Comparison of ENCODE assay signal across 17 mouse cellular contexts in the genomic region with DNA sequence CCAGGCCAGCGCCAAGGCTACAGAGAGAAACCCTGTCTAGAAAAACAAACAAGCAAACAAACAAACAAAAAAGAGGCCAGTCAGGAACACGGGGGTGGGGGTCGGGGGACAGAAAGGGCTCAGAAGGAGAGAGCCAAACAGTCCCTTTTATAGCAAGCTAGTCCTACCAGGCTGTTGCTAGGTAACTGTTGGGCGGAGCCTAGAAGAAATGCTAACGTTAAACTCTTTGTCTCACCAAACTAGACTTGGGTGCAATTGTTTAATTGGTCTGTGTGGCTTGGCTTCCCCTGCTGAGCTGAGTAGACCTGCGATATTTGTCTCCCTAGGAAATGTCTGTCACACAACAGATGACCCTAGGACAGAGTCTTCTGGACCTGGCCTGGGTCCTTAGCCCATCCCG.
"Had no signal": no experiment of that assay in that cellular context is flagged by ENCODE, and none has a peak within 500 bp of the region (broad histone marks: within the 10 kb centered on the region; RNA-seq: fewer than 3 reads in every experiment).

No protein-coding gene starts in this region.

- DNase-seq: lung, adult 18-20 months; lung, embryonic 14.5 days; lung, postnatal 14 days; lung, postnatal 36 days; right cerebral cortex, postnatal 14 days; thymus, adult 2 months; thymus, postnatal 25 days; thymus, postnatal 4 days had no signal

- H3K9ac ChIP-seq: liver, embryonic 12.5 days; liver, embryonic 14.5 days; lung, embryonic 14.5 days; midbrain, embryonic 13.5 days; midbrain, embryonic 15.5 days; neural tube, embryonic 12.5 days; stomach, embryonic 15.5 days had no signal

- H3K36me3 ChIP-seq: liver, embryonic 12.5 days; midbrain, embryonic 13.5 days; midbrain, embryonic 15.5 days; neural tube, embryonic 12.5 days; stomach, embryonic 15.5 days had no signal

- H3K4me2 ChIP-seq: liver, embryonic 12.5 days; lung, embryonic 14.5 days; midbrain, embryonic 13.5 days; midbrain, embryonic 15.5 days; neural tube, embryonic 12.5 days; stomach, embryonic 15.5 days had no signal

- ATAC-seq: liver, embryonic 12.5 days; midbrain, embryonic 13.5 days; midbrain, embryonic 15.5 days had no signal

- H3K27me3 ChIP-seq: liver, embryonic 12.5 days; midbrain, embryonic 13.5 days; midbrain, embryonic 15.5 days; neural tube, embryonic 12.5 days; stomach, embryonic 15.5 days had no signal

- H3K9me3 ChIP-seq: liver, embryonic 12.5 days; megakaryocyte, embryonic 14.5 days; midbrain, embryonic 13.5 days; midbrain, embryonic 15.5 days; neural tube, embryonic 12.5 days; stomach, embryonic 15.5 days had no signal

- H3K4me3 ChIP-seq: liver, embryonic 12.5 days; megakaryocyte, embryonic 14.5 days; midbrain, embryonic 13.5 days; midbrain, embryonic 15.5 days; neural tube, embryonic 12.5 days; stomach, embryonic 15.5 days had no signal

- H3K27ac ChIP-seq: liver, embryonic 12.5 days; liver, embryonic 14.5 days; macrophage; midbrain, embryonic 13.5 days; midbrain, embryonic 15.5 days; neural tube, embryonic 12.5 days; stomach, embryonic 15.5 days; stomach, postnatal 0 days had no signal

- H3K4me1 ChIP-seq: liver, embryonic 12.5 days; midbrain, embryonic 13.5 days; midbrain, embryonic 15.5 days; neural tube, embryonic 12.5 days; stomach, embryonic 15.5 days had no signal
